Mouse (Mus musculus): ENCODE data around the gene Zfp667. TPM values are rescaled to one million over a fixed set of nuclear protein-coding genes. Genes with fewer than 3 reads are reported as not detected.
"Not testable (repeated sequence)": the region's sequence is repeated elsewhere in the genome, so short reads cannot be mapped to it uniquely, and the experiment has no call there.

Zfp667 gene
- polyA plus RNA-seq (2012; rRNA removed) = 1.5 and 1.6 TPM in 2 replicates

GRCm38 (mm10) chr7:6285842-6286705 lies at the start of gene Zfp667:
Zfp667 (plus strand) TSS chr7:6286579.
- DNase-seq (ENCODE audit: low read depth) = no peak

- no peak for DNase-seq (ENCODE audit: low read depth)
These were observed 46.6 kb upstream of the Zfp667 start for GRCm38 (mm10) chr7:6239787-6240186.

GRCm38 (mm10) chr7:6240841-6241425 lies 45.4 kb upstream of the Zfp667 start:
- not testable (repeated sequence) for DNase-seq (ENCODE audit: low read depth)

GRCm38 (mm10) chr7:6244361-6245292 lies 41.8 kb upstream of the Zfp667 start:
- no peak for DNase-seq (ENCODE audit: low read depth)

- no peak for DNase-seq (ENCODE audit: low read depth)
These were observed 34.0 kb upstream of the Zfp667 start, which contains the start of gene Epp13 for GRCm38 (mm10) chr7:6252410-6252809. Epp13 (plus strand) TSS chr7:6252710.

GRCm38 (mm10) chr7:6254451-6254850 lies 31.9 kb upstream of the Zfp667 start:
- no peak for DNase-seq (ENCODE audit: low read depth)

- no peak for DNase-seq (ENCODE audit: low read depth)
These were observed 29.0 kb upstream of the Zfp667 start for GRCm38 (mm10) chr7:6257386-6257785.

GRCm38 (mm10) chr7:6258232-6259220 lies 27.9 kb upstream of the Zfp667 start:
- DNase-seq (ENCODE audit: low read depth) = no peak

GRCm38 (mm10) chr7:6260004-6260403 lies 26.4 kb upstream of the Zfp667 start:
- not testable (repeated sequence) for DNase-seq (ENCODE audit: low read depth)

GRCm38 (mm10) chr7:6262120-6262519 lies 24.3 kb upstream of the Zfp667 start:
- no peak for DNase-seq (ENCODE audit: low read depth)

GRCm38 (mm10) chr7:6262984-6263383 lies 23.4 kb upstream of the Zfp667 start:
- DNase-seq (ENCODE audit: low read depth) = no peak

- DNase-seq (ENCODE audit: low read depth) = no peak
These were observed 20.7 kb upstream of the Zfp667 start for GRCm38 (mm10) chr7:6265695-6266094.

- no peak for DNase-seq (ENCODE audit: low read depth)
These were observed 8.5 kb upstream of the Zfp667 start for GRCm38 (mm10) chr7:6277906-6278305.

- DNase-seq (ENCODE audit: low read depth) = no peak
These were observed 3.6 kb upstream of the Zfp667 start for GRCm38 (mm10) chr7:6282749-6283148.

- no peak for DNase-seq (ENCODE audit: low read depth)
These were observed 2.8 kb upstream of the Zfp667 start for GRCm38 (mm10) chr7:6283451-6284075.

- DNase-seq (ENCODE audit: low read depth) = no peak
These were observed 1.9 kb upstream of the Zfp667 start for GRCm38 (mm10) chr7:6284442-6285012.

GRCm38 (mm10) chr7:6285366-6285765 lies 1.0 kb upstream of the Zfp667 start:
- DNase-seq (ENCODE audit: low read depth) = no peak

- DNase-seq (ENCODE audit: low read depth) = no peak
These were observed 647 bp downstream of the Zfp667 start for GRCm38 (mm10) chr7:6286921-6287531.

GRCm38 (mm10) chr7:6291121-6291520 lies 4.7 kb downstream of the Zfp667 start:
- DNase-seq (ENCODE audit: low read depth) = not testable (repeated sequence)

Measured in gonadal fat pad, adult 2 months (tissue).